Mouse (Mus musculus) small intestine, adult 2 months (tissue): Measurements from ENCODE around the gene Ahcyl2.

Source experiments
- CTCF ChIP-seq: fragments of 200-500 bp; IDR thresholded peaks from 2 replicates; pipeline ENCODE4 v1.5.1; 2012; ENCODE audit warnings: low read depth, mild to moderate bottlenecking, control low read depth, inconsistent platforms, low read length, moderate library complexity, mixed read lengths; ENCODE audit not compliant: insufficient replicate concordance, insufficient read length; ENCODE audit errors: extremely low read depth
- POLR2A ChIP-seq: fragments of 200-500 bp; IDR thresholded peaks from 2 replicates; pipeline ENCODE4 v1.6.1; 2012; ENCODE audit warnings: low read depth, mild to moderate bottlenecking, control low read depth, inconsistent platforms, low read length, moderate library complexity

DNA sequence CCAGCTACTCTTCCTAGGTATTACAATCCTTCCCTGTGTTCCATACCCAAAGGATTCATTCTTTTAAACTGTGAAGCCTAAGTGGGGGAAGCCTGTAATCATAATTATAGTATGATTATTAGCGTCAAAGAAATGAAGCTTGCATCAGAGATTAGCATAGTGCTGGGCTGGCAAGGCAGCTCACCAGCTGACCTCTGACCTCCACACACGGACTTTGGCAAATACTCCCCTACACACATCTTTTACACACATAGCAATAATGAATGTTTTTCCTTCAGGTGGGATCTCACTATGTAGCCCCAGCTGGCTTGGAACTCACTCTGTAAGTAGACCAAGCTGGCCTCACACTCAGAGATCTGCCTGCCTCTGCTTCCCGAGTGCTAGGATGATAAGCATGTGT lies 84.1 kb downstream of the Ahcyl2 start:
- TF ChIP-seq POLR2A = no peak
- no peak for TF ChIP-seq CTCF
